Mouse (Mus musculus) embryonic fibroblast, embryonic 13.5 days (primary cell): Measurements from ENCODE around the gene Atp6v1a. TPM values are rescaled to one million over a fixed set of nuclear protein-coding genes. Genes with fewer than 3 reads are reported as not detected.

Experiments
- H3K27ac ChIP-seq: 2 replicates; pipeline ENCODE4 v1.5.1; 2012; ENCODE audit warnings: low read length, control low read depth, inconsistent platforms; ENCODE audit not compliant: insufficient read depth
- H3K4me1 ChIP-seq: 2 replicates; pipeline ENCODE4 v1.6.1; 2011; ENCODE audit warnings: low read length; ENCODE audit not compliant: control insufficient read depth, insufficient read depth
- H3K4me3 ChIP-seq: 2 replicates; pipeline ENCODE4 v1.5.1; 2011; ENCODE audit warnings: mild to moderate bottlenecking, control low read depth, low read length; ENCODE audit not compliant: insufficient read depth
- CTCF ChIP-seq: IDR thresholded peaks from 2 replicates; pipeline ENCODE4 v1.5.1; 2011; ENCODE audit warnings: mild to moderate bottlenecking, control low read depth, low read length, moderate library complexity, borderline replicate concordance; ENCODE audit not compliant: insufficient read depth
- POLR2A ChIP-seq: IDR thresholded peaks from 2 replicates; pipeline ENCODE4 v1.6.1; 2011; ENCODE audit warnings: low read depth, mild to moderate bottlenecking, control low read depth, low read length, moderate library complexity
- polyA plus RNA-seq: library from polyadenylated mRNA; stranded (reverse); fragments of >200 nt; gene quantifications from 2 replicates; pipeline ENCODE4 v1.2.4, GENCODE M21; 2011; ENCODE audit warnings: low read depth; ENCODE audit not compliant: missing spikeins, insufficient read length

The Atp6v1a gene
- 82.2 and 95.8 TPM in 2 replicates for polyA plus RNA-seq

DNA sequence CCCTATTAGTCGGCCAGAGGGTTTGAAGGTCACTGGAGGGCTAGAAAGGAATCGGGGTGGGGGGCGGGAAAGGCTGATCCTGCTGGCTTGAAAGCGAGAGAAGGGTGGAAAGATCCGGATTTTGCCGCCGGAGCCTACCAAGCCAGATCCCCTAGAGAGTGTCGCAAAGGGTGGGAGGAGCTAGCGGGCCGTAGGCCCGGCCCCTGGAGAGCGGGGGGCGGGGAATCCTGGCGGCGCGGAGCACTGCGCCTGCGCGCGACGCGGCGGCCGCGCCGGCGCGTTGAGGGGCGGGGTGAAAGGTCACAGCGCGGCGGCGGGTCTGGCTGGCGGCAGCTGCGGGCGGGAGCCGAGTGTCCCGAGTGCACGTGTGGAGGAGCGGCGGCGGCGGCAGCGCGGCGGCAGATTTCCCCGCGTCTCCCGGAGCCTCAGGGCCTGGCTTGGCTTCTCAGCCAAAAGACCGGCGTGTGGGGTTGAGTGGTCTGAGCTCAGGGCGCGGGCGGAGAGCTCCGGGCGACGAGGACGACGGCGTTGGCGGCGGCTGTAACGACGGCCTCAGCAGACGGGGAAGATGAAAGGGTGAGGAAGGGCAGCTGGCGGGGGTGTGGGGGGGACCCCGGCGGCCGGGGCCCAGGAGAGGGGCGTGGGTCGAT, at the start of gene Atp6v1a, which contains the start of gene Naa50:
Atp6v1a (minus strand) TSS at position 170 of the 650 bp plus-strand sequence.
Naa50 (plus strand) TSS at position 295 of the 650 bp plus-strand sequence.
- TF ChIP-seq POLR2A (peak; percentile 59), CTCF (no peak)
- Histone ChIP-seq H3K4me3 (peak within 1 kb of the TSS; percentile 80), H3K4me1 (peaks cover 4% of the 10 kb centered on the region), H3K27ac (peak within 1 kb of the TSS; percentile 100)

DNA sequence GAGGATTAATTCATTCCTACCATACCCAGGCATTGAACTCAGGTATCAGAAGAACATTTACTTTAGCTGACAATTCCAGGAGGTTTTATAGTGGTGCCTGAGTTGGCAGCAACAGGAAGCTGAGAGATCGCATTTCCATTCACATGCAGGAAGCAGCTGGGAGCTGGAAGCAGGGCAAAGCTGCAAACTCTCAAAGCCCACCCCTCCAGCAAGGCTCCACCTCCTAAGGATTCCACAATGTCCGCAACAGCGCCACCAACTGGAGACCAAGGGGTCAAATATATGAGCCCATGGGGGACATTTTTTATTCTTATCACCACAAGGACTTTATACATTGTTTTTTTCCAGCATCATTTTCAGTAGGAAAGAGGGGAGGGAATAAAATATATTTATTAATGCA, 49.3 kb upstream of the Atp6v1a start:
- Histone ChIP-seq H3K27ac (no peak overlapping the region), H3K4me3 (no peak overlapping the region), H3K4me1 (no peaks in the 10 kb centered on the region)
- TF ChIP-seq POLR2A (no peak), CTCF (no peak)

DNA sequence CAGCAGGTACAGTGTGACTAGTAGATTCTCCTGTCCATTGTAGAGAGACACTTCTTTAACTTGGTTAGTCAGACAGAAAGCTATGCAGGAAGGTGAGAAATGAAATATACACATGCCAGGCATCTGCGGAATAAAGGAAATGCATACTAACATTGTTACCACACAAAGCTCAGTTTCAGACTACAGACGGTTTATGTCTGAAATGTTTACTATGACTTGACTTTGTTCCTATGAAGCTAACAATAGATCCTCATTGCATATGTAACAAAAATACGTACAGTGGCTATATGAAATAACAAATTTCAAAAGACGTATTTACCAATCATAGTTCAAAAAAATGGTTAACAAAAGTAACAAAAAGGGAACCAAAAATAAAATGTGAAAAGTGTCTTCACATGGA, 47.7 kb upstream of the Atp6v1a start:
- TF ChIP-seq CTCF (no peak), POLR2A (no peak)
- Histone ChIP-seq H3K4me3 (no peak overlapping the region), H3K27ac (no peak overlapping the region), H3K4me1 (no peaks in the 10 kb centered on the region)

DNA sequence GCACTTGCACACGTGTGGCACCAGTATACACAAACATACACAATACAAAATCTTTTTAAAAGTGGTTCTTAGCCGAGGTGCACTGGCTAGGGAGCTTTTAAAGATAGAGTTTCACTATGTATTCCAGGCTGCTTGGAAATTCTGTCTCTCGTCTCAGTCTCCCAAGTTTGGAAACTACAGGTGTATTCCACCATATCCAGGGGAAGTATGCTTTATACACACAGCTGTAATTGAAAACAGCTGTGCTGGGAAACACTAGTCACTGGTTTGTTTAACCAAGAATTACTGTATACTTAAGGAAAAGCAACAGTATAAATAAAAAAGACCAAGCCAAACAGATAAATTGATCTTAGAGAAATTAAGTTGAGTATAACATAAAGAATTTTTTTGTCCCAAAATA, 45.3 kb upstream of the Atp6v1a start:
- no peaks in the 10 kb centered on the region for H3K4me1 ChIP-seq
- no peak overlapping the region for H3K4me3 ChIP-seq
- no peak for TF ChIP-seq POLR2A
- TF ChIP-seq CTCF = no peak
- no peak overlapping the region for H3K27ac ChIP-seq

DNA sequence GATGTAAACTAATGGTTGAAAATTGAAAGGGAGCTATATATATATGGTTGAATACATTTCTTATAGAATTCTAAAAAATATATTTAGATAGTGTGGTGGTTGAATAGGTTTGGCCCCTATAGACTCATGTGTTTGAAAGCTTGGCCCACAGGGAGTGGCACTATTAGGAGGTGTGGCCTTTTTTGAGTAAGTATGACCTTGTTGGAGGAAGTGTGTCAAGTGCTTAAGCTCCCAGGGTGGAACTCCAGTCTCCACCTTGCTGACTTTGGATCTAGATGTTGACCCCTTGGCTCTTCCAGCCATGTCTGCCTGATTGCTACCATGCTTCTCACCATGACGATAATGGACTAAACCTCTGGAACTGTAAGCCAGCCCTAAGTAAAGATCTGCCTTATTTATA, 43.1 kb upstream of the Atp6v1a start:
- H3K4me3 ChIP-seq = no peak overlapping the region
- TF ChIP-seq CTCF (no peak), POLR2A (no peak)
- H3K27ac ChIP-seq = no peak overlapping the region
- no peaks in the 10 kb centered on the region for H3K4me1 ChIP-seq

DNA sequence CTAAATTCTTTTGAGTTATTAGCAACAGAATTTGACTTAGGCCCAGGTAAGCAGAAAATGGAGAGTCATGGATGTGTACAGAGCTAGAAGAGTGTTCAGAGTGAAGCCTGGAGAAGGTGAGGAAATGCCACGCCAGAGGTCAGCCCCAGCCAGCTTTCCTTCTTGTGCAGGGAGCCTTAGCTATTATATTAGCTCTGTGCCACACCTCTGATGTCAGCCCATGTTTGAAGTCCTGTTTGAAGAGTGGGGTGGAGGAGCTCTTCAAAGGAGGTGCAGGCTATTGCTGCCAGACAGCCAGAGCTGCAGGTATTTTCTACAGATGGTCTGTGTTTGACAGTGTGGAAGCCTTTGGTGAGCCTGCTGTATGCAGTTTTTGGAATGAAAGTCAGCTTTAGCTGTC, 39.0 kb upstream of the Atp6v1a start:
- TF ChIP-seq POLR2A (no peak), CTCF (no peak)
- H3K27ac ChIP-seq = no peak overlapping the region
- no peaks in the 10 kb centered on the region for H3K4me1 ChIP-seq
- H3K4me3 ChIP-seq = no peak overlapping the region

DNA sequence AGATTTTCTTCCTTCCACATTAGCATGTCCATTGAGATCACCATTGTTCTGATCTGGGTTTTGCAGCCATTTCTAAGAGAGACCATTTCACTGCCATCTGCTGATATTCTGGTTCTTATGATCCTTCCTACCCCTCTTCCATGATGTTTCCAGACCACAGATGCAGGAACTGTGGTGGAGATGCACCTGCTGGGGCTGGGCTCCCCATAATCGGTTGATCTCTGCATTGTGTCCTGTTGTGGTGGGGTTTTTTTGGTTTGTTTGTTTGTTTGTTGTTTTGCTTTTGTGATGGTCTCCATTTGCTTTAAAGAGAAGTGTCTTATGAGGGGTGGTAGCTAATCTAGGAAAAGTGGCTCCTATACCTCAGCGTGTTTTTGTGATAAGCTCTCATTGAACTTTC, 37.0 kb upstream of the Atp6v1a start:
- no peak overlapping the region for H3K27ac ChIP-seq
- TF ChIP-seq CTCF (no peak), POLR2A (no peak)
- no peak overlapping the region for H3K4me3 ChIP-seq
- no peaks in the 10 kb centered on the region for H3K4me1 ChIP-seq

DNA sequence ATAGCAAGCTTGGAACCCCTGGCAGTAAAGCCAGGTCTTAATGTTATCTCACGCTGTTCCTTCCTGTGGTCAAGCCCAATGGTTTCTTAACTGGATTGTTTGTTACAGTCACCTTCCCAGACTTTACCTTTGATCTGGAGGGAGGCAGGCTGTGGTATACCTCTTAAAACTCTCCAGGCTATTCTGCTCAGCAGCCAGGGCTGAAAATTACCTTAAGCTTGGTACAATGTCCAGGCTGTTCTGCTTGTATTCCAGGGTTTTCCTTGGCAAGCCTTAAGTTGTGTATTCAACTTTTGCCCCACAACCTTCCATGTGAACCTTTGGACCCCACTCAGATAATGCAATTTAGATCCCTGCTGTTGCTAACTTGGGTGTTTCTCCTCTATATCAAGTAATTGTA, 35.5 kb upstream of the Atp6v1a start:
- Histone ChIP-seq H3K4me3 (no peak overlapping the region), H3K4me1 (no peaks in the 10 kb centered on the region), H3K27ac (no peak overlapping the region)
- no peak for TF ChIP-seq CTCF
- TF ChIP-seq POLR2A = no peak

DNA sequence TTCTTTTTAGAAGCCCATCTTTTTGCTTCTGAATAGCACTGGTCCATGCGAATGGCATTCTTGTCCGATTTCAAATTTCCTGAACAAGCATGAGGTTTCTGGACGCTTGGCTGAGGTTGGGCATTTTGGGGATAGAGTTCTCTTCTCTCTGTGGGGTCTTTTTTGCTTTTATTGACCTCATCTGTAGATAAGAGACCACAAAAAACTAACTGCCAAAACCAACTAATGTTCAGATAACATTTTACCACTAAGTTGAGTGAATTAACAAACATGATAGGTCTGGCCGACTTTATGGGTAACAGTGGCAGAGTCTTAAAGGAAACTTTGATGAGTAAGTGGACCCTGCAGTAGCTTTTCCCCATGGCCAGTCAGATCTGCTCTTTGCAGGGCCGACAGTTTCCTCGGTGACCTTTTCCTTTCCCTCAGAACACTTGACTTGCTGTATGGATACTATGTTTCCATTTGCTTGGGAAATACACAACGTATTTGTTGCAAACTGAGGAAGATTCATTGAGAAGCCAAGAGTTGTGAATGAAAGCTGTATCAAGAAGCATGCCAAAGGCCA, 34.5 kb upstream of the Atp6v1a start:
- TF ChIP-seq CTCF (no peak), POLR2A (no peak)
- H3K27ac ChIP-seq = peak overlapping the region; percentile 76; the same call in 1 of the 2 replicates
- no peaks in the 10 kb centered on the region for H3K4me1 ChIP-seq
- peak overlapping the region; percentile 97 for H3K4me3 ChIP-seq
